Mouse (Mus musculus) C2C12 (cell line): ENCODE measurements around the gene Mlxip. TPM values are rescaled to one million over a fixed set of nuclear protein-coding genes. Genes with fewer than 3 reads are reported as not detected.

Source experiments
- H3K27me3 ChIP-seq: one replicate; pipeline ENCODE4 v1.6.1; 2011; ENCODE audit not compliant: control insufficient read depth, insufficient read depth, insufficient read length
- H3K36me3 ChIP-seq: one replicate; pipeline ENCODE4 v1.6.1; 2011; ENCODE audit not compliant: control insufficient read depth, insufficient read depth
- H3K4me3 ChIP-seq: one replicate; pipeline ENCODE4 v1.5.1; 2011; ENCODE audit warnings: mild to moderate bottlenecking, control low read depth; ENCODE audit not compliant: poor library complexity, insufficient read depth, severe bottlenecking
- H3K79me2 ChIP-seq: one replicate; pipeline ENCODE4 v1.6.1; 2011; ENCODE audit not compliant: control insufficient read depth, insufficient read depth
- H3K79me3 ChIP-seq: one replicate; pipeline ENCODE4 v1.6.1; 2011; ENCODE audit warnings: low read depth, control low read depth
- H3ac ChIP-seq: one replicate; pipeline ENCODE3; 2011; ENCODE audit warnings: low read depth; ENCODE audit not compliant: control insufficient read depth, insufficient read length
- CEBPB ChIP-seq: IDR thresholded peaks from one replicate; pipeline ENCODE4 v1.6.1; 2011; ENCODE audit warnings: low read depth, mild to moderate bottlenecking, control low read depth, moderate library complexity
- CTCF ChIP-seq: IDR thresholded peaks from one replicate; pipeline ENCODE4 v1.5.1; 2011; ENCODE audit not compliant: control insufficient read depth, insufficient read depth, insufficient read length
- FOSL1 ChIP-seq: IDR thresholded peaks from one replicate; pipeline ENCODE4 v1.8.0; 2011; ENCODE audit warnings: mild to moderate bottlenecking, low read length; ENCODE audit not compliant: poor library complexity, insufficient read depth, severe bottlenecking
- MAX ChIP-seq: IDR thresholded peaks from one replicate; pipeline ENCODE4 v1.6.1; 2011; ENCODE audit warnings: mild to moderate bottlenecking, control low read depth
- MYOD1 ChIP-seq: IDR thresholded peaks from one replicate; pipeline ENCODE4 v1.6.1; 2011; ENCODE audit warnings: low read depth; ENCODE audit not compliant: control insufficient read depth, insufficient read length
- MYOG ChIP-seq: IDR thresholded peaks from one replicate; pipeline ENCODE4 v1.6.1; 2011; ENCODE audit not compliant: control insufficient read depth, insufficient read length; ENCODE audit errors: extremely low read depth
- USF1 ChIP-seq: IDR thresholded peaks from one replicate; pipeline ENCODE4 v1.6.1; 2011; ENCODE audit warnings: low read depth, mild to moderate bottlenecking, control low read depth, moderate library complexity
- polyA plus RNA-seq: library from polyadenylated mRNA; unstranded; fragments of >200 nt; fragmentation: generic; extraction: Trizol; gene quantifications from one replicate; pipeline ENCODE4 v1.2.1, GENCODE M21; 2012; ENCODE audit warnings: missing spikeins

Gene Mlxip
- polyA plus RNA-seq, 1 experiment, result 4.0 TPM

GRCm38 (mm10) chr5:123398856-123399498, 4.4 kb downstream of the Mlxip start:
- TF ChIP-seq CTCF, result no peak
- TF ChIP-seq MAX, result no peak
- TF ChIP-seq USF1, result no peak
- no peak for TF ChIP-seq MYOG
- no peak for TF ChIP-seq CEBPB
- TF ChIP-seq MYOD1, result no peak
- TF ChIP-seq FOSL1, result no peak
- H3K79me2 ChIP-seq, result peaks cover 40% of the 10 kb centered on the region
- H3K4me3 ChIP-seq, result no peak overlapping the region
- H3ac ChIP-seq, result no peak overlapping the region
- no peaks in the 10 kb centered on the region for H3K27me3 ChIP-seq
- peaks cover 9% of the 10 kb centered on the region for H3K79me3 ChIP-seq
- no peaks in the 10 kb centered on the region for H3K36me3 ChIP-seq

- H3K4me3 ChIP-seq, result no peak overlapping the region
- H3K79me2 ChIP-seq, result peaks cover 15% of the 10 kb centered on the region
- no peaks in the 10 kb centered on the region for H3K27me3 ChIP-seq
- peaks cover 6% of the 10 kb centered on the region for H3K79me3 ChIP-seq
- TF ChIP-seq MAX (no peak), CEBPB (no peak), CTCF (no peak), USF1 (no peak), MYOG (no peak), MYOD1 (no peak), FOSL1 (no peak)
- H3ac ChIP-seq, result no peak overlapping the region
- no peaks in the 10 kb centered on the region for H3K36me3 ChIP-seq
Observed at GRCm38 (mm10) chr5:123404480-123404879, 9.9 kb downstream of the Mlxip start.

GRCm38 (mm10) chr5:123406952-123407351, 12.4 kb downstream of the Mlxip start:
- H3K27me3 ChIP-seq, result no peaks in the 10 kb centered on the region
- H3K4me3 ChIP-seq, result no peak overlapping the region
- TF ChIP-seq CEBPB (no peak), MYOG (no peak), CTCF (no peak), MYOD1 (no peak), USF1 (no peak), FOSL1 (no peak), MAX (no peak)
- H3K79me3 ChIP-seq, result peaks cover 6% of the 10 kb centered on the region
- H3K36me3 ChIP-seq, result peaks cover 5% of the 10 kb centered on the region
- peaks cover 15% of the 10 kb centered on the region for H3K79me2 ChIP-seq
- H3ac ChIP-seq, result no peak overlapping the region

- no peak overlapping the region for H3ac ChIP-seq
- H3K4me3 ChIP-seq, result no peak overlapping the region
- peaks cover 5% of the 10 kb centered on the region for H3K36me3 ChIP-seq
- no peaks in the 10 kb centered on the region for H3K27me3 ChIP-seq
- TF ChIP-seq USF1, result no peak
- no peak for TF ChIP-seq MYOG
- no peak for TF ChIP-seq CTCF
- no peak for TF ChIP-seq MYOD1
- TF ChIP-seq MAX, result no peak
- TF ChIP-seq CEBPB, result no peak
- TF ChIP-seq FOSL1, result no peak
- H3K79me3 ChIP-seq, result peaks cover 6% of the 10 kb centered on the region
- peaks cover 15% of the 10 kb centered on the region for H3K79me2 ChIP-seq
Observed at GRCm38 (mm10) chr5:123408176-123408575, 13.6 kb downstream of the Mlxip start.

GRCm38 (mm10) chr5:123412193-123412592, 17.6 kb downstream of the Mlxip start:
- Histone ChIP-seq H3K4me3 (no peak overlapping the region), H3ac (no peak overlapping the region), H3K79me3 (peaks cover 1% of the 10 kb centered on the region), H3K27me3 (no peaks in the 10 kb centered on the region), H3K36me3 (peaks cover 5% of the 10 kb centered on the region), H3K79me2 (peaks cover 12% of the 10 kb centered on the region)
- TF ChIP-seq MYOD1, result no peak
- no peak for TF ChIP-seq FOSL1
- TF ChIP-seq CTCF, result no peak
- no peak for TF ChIP-seq CEBPB
- TF ChIP-seq MYOG, result no peak
- no peak for TF ChIP-seq MAX
- no peak for TF ChIP-seq USF1
